Mouse (Mus musculus): ENCODE measurements around the gene Vps45.
"Not testable (repeated sequence)": the region's sequence is repeated elsewhere in the genome, so short reads cannot be mapped to it uniquely, and the experiment has no call there.

Vps45 gene

DNA sequence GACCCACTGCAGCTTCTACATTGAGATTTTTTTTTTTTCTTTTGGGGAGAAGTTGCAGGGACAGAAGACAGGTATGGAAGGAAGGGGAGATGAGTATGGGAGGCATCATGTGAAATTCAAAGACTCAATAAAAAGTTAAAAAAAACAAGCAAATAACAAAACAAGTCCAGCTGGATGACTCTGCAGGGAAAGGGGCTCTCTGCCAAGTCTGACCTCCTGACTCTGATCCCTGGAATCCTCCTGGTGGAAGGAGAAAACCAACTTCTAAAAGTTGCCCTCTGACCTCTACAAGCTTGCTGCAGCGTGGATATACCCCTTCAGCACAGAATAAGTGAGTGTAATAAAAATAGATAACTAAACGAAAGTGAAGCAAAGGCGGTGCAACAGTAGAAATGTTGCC, 20.4 kb upstream of the Vps45 start:
- no peak for DNase-seq (ENCODE audit: low spot score in 2 of 2)

GRCm38 (mm10) chr3:96078066-96078465, 19.8 kb upstream of the Vps45 start:
- DNase-seq (ENCODE audit: low spot score in 2 of 2), result no peak

GRCm38 (mm10) chr3:96072921-96073486, 14.7 kb upstream of the Vps45 start:
- DNase-seq (ENCODE audit: low spot score in 2 of 2), result no peak

GRCm38 (mm10) chr3:96070241-96070640, 12.0 kb upstream of the Vps45 start:
- no peak for DNase-seq (ENCODE audit: low spot score in 2 of 2)

DNA sequence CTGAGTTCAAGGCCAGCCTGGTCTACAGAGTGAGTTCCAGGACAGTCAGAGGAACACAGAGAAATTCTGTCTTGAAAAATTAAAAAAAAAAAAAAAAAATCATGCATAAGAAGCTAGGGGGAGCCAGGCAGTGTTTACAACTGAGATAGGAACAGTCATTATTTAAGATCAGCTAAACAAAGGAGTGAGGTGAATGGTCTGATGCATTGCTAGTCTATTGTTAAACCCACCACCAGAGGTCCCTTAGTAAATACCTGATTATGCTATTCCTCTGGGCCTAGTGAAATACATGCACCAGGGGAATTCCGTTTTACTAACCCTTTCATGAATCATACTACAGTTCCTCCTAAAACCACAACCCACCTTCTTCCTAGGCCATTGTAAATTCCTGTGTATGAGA, 11.3 kb upstream of the Vps45 start:
- no peak for DNase-seq (ENCODE audit: low spot score in 2 of 2)

- no peak for DNase-seq (ENCODE audit: low spot score in 2 of 2)
These were observed 10.8 kb upstream of the Vps45 start for GRCm38 (mm10) chr3:96069046-96069445.

DNA sequence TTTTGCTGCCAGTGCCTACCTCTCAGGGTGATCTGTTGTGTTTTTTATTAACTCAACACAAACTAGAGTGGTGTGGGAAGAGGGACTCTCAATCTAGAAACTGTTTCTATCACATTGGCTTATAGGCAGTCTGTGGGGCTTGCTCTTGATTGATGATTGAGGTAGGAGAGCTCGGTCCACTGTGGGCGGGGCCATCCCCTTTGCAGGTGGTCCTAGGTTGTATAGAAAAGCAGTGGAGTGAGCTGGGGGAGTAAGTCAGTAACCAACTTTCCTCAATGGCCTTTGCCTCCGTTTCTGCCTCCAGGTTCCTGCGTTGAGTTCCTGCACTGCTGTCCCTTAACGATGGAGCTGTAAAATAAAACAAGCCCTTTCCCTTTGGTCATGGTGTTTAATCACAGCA, 8.5 kb upstream of the Vps45 start:
- no peak for DNase-seq (ENCODE audit: low spot score in 2 of 2)

GRCm38 (mm10) chr3:96065754-96066375, 7.6 kb upstream of the Vps45 start:
- peak; percentile 77 to 80 for DNase-seq (ENCODE audit: low spot score in 2 of 2)

DNA sequence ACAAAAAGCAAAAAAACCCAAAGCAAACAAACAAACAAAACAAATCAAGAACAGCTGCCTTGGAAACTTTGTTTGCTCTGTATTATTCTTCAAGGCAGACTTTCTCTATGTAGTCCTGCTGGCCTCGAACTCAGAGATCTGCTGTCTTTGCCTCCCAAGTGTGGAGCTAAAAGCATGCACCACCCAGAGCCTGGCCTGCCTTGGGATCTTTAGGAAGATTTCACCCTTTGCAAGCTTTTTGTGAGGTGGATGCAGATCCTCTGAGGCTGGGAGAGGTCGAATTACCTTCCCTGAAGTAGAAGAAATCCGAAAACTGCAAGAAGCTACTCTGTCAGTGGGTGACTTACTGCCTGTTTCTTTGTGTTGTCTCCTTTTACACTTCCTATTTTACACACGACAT, 6.9 kb upstream of the Vps45 start:
- DNase-seq (ENCODE audit: low spot score in 2 of 2), result peak in 1 of 2 experiments; percentile 35

DNA sequence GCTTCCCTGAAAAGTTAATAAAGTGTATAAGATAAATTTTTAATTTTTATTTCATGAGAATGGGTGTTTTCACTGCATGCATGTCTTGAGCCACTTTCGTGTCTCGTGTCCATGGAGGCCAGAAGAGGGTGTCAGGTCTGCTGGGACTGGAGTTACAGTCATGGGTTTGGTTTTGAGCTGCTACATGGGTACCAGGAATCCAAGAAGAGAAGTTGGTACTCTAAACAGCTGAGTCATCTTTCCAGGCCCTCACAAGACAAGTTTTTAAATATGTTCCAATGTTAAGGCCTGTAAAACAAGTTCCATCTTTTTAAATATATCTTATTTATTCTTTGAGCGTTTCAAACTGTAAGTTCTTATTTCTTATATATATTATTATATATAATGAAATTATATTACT, 6.0 kb upstream of the Vps45 start:
- no peak for DNase-seq (ENCODE audit: low spot score in 2 of 2)

DNA sequence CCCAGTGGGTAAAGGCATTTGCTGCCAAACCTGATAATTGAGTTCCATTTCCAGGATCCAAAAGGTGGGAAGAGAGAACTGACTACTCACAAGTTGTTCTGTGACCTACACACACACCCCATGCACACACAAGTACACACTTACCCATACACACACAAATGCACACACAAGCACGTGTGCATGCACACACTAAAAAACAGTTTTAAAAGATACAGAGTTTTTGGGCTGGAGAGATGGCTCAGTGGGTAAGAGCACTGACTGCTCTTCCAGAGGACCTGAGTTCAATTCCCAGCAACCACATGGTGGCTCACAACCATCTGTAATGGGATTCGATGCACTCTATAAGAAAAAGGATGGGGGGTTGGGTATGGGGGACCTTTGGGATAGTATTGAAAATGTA, 5.0 kb upstream of the Vps45 start:
- DNase-seq (ENCODE audit: low spot score in 2 of 2), result no peak

- DNase-seq (ENCODE audit: low spot score in 2 of 2), result no peak
These were observed 1.9 kb upstream of the Vps45 start for GRCm38 (mm10) chr3:96060146-96060545.

GRCm38 (mm10) chr3:96057747-96058204, 490 bp downstream of the Vps45 start:
- peak; percentile 94 to 95 for DNase-seq (ENCODE audit: low spot score in 2 of 2)

DNA sequence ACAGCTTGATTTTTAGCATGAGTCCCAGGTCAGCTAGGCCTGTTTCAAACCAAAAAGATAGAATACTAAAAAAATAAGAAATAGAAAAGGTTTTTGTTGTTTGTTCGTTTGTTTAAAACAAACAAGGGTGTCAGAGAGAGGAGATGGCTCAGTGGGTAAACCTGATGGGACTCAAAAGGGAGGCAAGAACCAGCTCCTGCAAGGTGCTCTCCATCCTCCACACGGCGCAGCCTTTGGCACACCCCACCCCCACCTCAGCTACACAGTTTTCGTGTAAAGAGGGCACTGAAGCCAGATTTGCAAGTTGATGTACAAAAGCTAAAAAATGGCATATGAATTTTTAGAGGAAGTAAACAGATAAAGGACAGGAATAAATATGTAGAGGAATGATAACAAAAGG, 2.2 kb downstream of the Vps45 start:
- DNase-seq (ENCODE audit: low spot score in 2 of 2), result no peak

DNA sequence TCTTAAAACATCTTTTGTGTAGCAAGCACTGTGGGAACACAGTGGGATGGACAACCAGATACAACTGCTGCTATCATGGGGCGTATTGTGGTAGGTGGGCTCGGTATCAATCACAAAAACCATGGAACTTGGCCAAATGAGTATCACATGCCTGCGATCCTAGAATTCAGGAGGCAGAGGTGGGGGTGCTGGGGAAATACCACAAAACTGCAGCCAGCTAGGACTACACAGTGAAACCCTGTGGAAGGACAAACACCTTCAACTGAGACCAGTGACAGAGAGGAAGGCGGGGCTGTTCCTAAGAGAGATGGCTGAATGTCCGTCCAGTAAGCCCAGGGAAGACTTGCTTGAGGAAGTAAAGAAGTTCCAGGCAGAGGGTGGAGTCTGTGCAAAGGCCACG, 3.0 kb downstream of the Vps45 start:
- no peak for DNase-seq (ENCODE audit: low spot score in 2 of 2)

- DNase-seq (ENCODE audit: low spot score in 2 of 2), result no peak
These were observed 6.4 kb downstream of the Vps45 start for GRCm38 (mm10) chr3:96051839-96052238.

GRCm38 (mm10) chr3:96051186-96051585, 7.1 kb downstream of the Vps45 start:
- no peak for DNase-seq (ENCODE audit: low spot score in 2 of 2)

DNA sequence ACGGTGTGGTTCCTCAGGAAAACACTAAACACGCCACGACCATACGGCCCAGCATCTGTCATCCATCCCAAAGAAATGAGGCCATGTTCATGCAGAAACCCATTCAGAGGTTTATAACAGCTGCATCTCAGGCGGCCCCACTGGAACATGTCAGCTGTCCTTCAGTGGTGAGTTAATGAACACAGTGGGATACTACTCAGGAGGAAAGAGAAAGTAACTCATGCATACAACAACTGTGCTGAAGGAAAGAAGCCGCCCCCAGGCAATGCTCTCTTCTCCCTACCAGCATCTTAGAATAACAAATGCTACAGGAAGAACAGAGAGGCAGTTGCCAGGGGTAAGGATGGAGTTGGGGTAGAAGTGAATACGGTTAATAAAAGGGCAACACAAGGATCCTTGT, 7.5 kb downstream of the Vps45 start:
- peak in 1 of 2 experiments; percentile 18 for DNase-seq (ENCODE audit: low spot score in 2 of 2)

GRCm38 (mm10) chr3:96044559-96044958, 13.7 kb downstream of the Vps45 start:
- not testable (repeated sequence) for DNase-seq (ENCODE audit: low spot score in 2 of 2)

- DNase-seq (ENCODE audit: low spot score in 2 of 2), result no peak
These were observed 15.2 kb downstream of the Vps45 start for GRCm38 (mm10) chr3:96043104-96043503.

- DNase-seq (ENCODE audit: low spot score in 2 of 2), result no peak
These were observed 17.2 kb downstream of the Vps45 start for GRCm38 (mm10) chr3:96041079-96041478.

DNA sequence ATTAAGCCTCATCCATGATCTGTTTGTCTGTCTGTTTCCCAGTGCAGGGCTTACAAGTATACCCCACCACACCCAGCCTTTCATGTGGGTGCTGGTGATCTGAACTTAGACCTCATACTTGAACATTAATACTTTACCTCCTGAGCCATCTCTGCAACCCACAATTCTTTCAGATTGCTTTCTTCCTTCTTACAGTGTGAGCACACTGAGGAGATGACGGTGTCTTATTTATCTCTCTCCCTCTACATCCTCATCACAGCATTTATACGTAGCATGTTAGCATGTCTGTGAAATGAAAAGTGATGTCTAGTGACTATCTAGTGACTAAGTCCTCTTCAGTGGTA, 17.6 kb downstream of the Vps45 start:
- DNase-seq (ENCODE audit: low spot score in 2 of 2), result no peak

- DNase-seq (ENCODE audit: low spot score in 2 of 2), result no peak
These were observed 18.2 kb downstream of the Vps45 start for GRCm38 (mm10) chr3:96039857-96040662.

Measured in right cerebral cortex, postnatal 10 days (tissue).